Mouse (Mus musculus) lung, embryonic 14.5 days (tissue): ENCODE results near the gene Flt3. TPM values are rescaled to one million over a fixed set of nuclear protein-coding genes. Genes with fewer than 3 reads are reported as not detected.

ENCODE experiments used
- ATAC-seq: fragments of 200-750 bp; cut with Nextera tagmentation; 2 replicates; pipeline ENCODE4 v1.8.0; 2017; ENCODE audit warnings: mild to moderate bottlenecking, moderate TSS enrichment, moderate library complexity; ENCODE audit not compliant: insufficient read depth
- DNase-seq: peaks from one replicate; pipeline ENCODE4 v3.0.0-alpha.2; 2015
- H3K27ac ChIP-seq: fragments of 300-500 bp; sonication (generic); 2 replicates; pipeline ENCODE4 v1.5.1; 2014; ENCODE audit warnings: low read depth, mild to moderate bottlenecking, moderate library complexity
- H3K27me3 ChIP-seq: fragments of 300-500 bp; sonication (generic); 2 replicates; pipeline ENCODE4 v1.6.1; 2014; ENCODE audit warnings: low read length, control low read depth; ENCODE audit not compliant: insufficient read depth
- H3K36me3 ChIP-seq: fragments of 300-500 bp; sonication (generic); 2 replicates; pipeline ENCODE4 v1.6.1; 2014; ENCODE audit warnings: control low read depth; ENCODE audit not compliant: insufficient read depth
- H3K4me1 ChIP-seq: fragments of 300-500 bp; sonication (generic); 2 replicates; pipeline ENCODE4 v1.6.1; 2014; ENCODE audit warnings: antibody characterized with exemption, control low read depth; ENCODE audit not compliant: insufficient read depth
- H3K4me2 ChIP-seq: fragments of 300-500 bp; sonication (generic); 2 replicates; pipeline ENCODE4 v1.6.1; 2014; ENCODE audit warnings: mild to moderate bottlenecking
- H3K4me3 ChIP-seq: fragments of 300-500 bp; sonication (generic); 2 replicates; pipeline ENCODE4 v1.5.1; 2014; ENCODE audit warnings: low read depth, low read length
- H3K9ac ChIP-seq: fragments of 300-500 bp; sonication (generic); 2 replicates; pipeline ENCODE4 v1.6.1; 2014
- H3K9me3 ChIP-seq: fragments of 300-500 bp; sonication (generic); 2 replicates; pipeline ENCODE4 v1.6.1; 2016; ENCODE audit warnings: low read depth, low read length, control low read depth
- CTCF ChIP-seq: IDR thresholded peaks from 2 replicates; pipeline ENCODE4 v1.5.1; 2016; ENCODE audit warnings: antibody characterized with exemption, low read depth
- WGBS: fragments of 180-500 bp; shearing (Covaris S2); extraction: QIAGEN DNeasy Blood & Tissue Kit; methylation state at CpG from one replicate; pipeline ENCODE4 v1.1.7; 2014; 5-methylcytosine and 5-hydroxymethylcytosine counted together
- polyA plus RNA-seq: library from polyadenylated mRNA; unstranded; fragments of >200 nt; fragmentation: Nextera tagmentation; extraction: Ambion mirVana; gene quantifications from 2 replicates; pipeline ENCODE4 v1.2.1, GENCODE M21; 2014

The Flt3 gene
- polyA plus RNA-seq, 1 experiment from 2014 or later, result 0.07 TPM

DNA sequence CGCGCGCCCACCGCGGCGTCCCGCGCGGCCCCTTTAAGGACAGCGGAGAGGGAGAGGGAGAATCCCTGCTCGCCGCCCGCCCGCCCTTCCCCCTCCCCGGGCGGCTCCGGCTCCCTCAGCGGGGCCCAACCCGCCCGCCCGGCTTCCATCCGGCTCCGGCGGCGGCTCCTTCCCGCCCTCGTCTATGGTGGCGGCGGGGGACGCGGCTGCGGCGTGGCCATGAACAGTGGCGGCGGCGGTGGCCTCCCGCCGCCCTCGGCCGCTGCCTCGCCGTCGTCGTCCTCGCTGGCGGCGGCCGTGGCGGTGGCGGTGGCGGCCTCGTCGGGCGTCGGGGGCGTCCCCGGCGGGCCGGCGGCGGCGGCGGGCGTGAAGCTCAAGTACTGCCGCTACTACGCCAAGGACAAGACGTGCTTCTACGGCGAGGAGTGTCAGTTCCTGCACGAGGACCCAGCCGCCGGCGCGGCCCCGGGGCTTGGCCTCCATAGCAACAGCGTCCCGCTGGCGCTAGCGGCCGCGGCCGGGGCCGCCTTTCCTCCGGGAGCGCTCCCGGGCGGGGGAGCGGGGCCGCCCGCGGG lies 30.2 kb upstream of the Flt3 start:
- Histone ChIP-seq H3K27me3 (no peaks in the 10 kb centered on the region), H3K36me3 (peaks cover 7% of the 10 kb centered on the region; the same call in 1 of the 2 replicates), H3K4me2 (peak overlapping the region; percentile 80), H3K4me1 (peaks cover 4% of the 10 kb centered on the region; the same call in 1 of the 2 replicates), H3K4me3 (peak overlapping the region; percentile 99), H3K27ac (peak overlapping the region; percentile 99), H3K9ac (peak overlapping the region; percentile 98), H3K9me3 (no peaks in the 10 kb centered on the region)
- ATAC-seq, result peak; percentile 87
- TF ChIP-seq CTCF, result no peak
- peak; percentile 59 for DNase-seq
- 0% methylated on average over 22 of the region's 91 CpGs for WGBS

- H3K9me3 ChIP-seq, result no peaks in the 10 kb centered on the region
- DNase-seq (peak; percentile 95), ATAC-seq (peak; percentile 91)
- TF ChIP-seq CTCF, result no peak
- H3K9ac ChIP-seq, result peak within 1 kb of the TSS; percentile 98
- peak within 1 kb of the TSS; percentile 80 for H3K4me2 ChIP-seq
- no peaks in the 10 kb centered on the region for H3K27me3 ChIP-seq
- peaks cover 4% of the 10 kb centered on the region; the same call in 1 of the 2 replicates for H3K4me1 ChIP-seq
- under 1% methylated on average over 51 of the region's 51 CpGs for WGBS
- peak within 1 kb of the TSS; percentile 99 for H3K4me3 ChIP-seq
- peak within 1 kb of the TSS; percentile 99 for H3K27ac ChIP-seq
- H3K36me3 ChIP-seq, result peaks cover 7% of the 10 kb centered on the region; the same call in 1 of the 2 replicates
Observed at GRCm38 (mm10) chr5:147429535-147430305, 29.4 kb upstream of the Flt3 start, which contains the start of gene Pan3. Gene Pan3, plus strand, starts transcription at chr5:147430161.

DNA sequence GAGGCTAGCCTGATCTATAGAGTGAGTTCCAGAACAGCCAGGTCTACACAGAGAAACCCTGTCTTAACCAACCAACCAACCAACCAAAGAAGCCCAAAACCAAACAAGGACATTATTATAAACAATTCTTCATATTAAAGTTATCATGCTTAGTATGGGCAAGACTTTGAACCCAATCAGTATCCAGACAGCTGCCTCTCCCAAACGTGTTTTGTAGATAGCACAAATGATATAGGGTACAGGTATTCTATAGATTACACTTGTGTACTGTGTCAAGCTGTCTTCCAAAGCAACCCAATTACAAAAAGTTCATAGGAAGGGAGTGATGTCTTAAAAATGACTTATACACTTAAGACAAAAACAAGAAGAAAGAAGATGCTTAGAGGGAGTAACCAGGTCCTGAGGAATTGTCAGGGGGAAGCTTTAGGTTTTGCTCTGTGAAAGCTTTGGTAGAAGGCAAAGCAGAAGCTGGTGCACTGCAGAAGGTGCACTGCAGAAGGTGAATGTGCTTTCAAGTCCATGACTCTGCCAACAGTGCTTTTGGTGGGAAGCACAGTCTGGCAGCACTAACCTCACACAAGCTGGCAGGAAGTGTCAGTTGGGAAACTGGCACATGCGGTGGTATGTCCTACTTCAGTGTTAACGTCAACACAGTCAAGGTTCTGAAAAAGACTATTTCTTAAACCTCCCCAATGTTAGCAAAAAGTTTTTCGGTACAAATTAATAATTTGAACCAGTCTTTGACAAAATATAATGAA lies 25.9 kb upstream of the Flt3 start:
- no peaks in the 10 kb centered on the region for H3K9me3 ChIP-seq
- no peak for DNase-seq
- ATAC-seq, result no peak
- no peaks in the 10 kb centered on the region for H3K36me3 ChIP-seq
- peaks cover 4% of the 10 kb centered on the region; the same call in 1 of the 2 replicates for H3K4me1 ChIP-seq
- H3K4me2 ChIP-seq, result no peak overlapping the region
- H3K9ac ChIP-seq, result no peak overlapping the region
- no peak overlapping the region for H3K4me3 ChIP-seq
- no peaks in the 10 kb centered on the region for H3K27me3 ChIP-seq
- TF ChIP-seq CTCF, result no peak
- H3K27ac ChIP-seq, result no peak overlapping the region
- 65% methylated on average over 4 of the region's 4 CpGs for WGBS

GRCm38 (mm10) chr5:147423612-147424011 lies 23.3 kb upstream of the Flt3 start:
- ATAC-seq (no peak), DNase-seq (no peak)
- H3K4me2 ChIP-seq, result no peak overlapping the region
- WGBS, result 36% methylated on average over 6 of the region's 6 CpGs
- no peaks in the 10 kb centered on the region for H3K9me3 ChIP-seq
- H3K4me1 ChIP-seq, result no peaks in the 10 kb centered on the region
- no peaks in the 10 kb centered on the region for H3K36me3 ChIP-seq
- 0 out of 2 replicates have a peak, but pooled peaks have one; percentile 8 for TF ChIP-seq CTCF
- H3K27ac ChIP-seq, result no peak overlapping the region
- H3K9ac ChIP-seq, result no peak overlapping the region
- no peaks in the 10 kb centered on the region for H3K27me3 ChIP-seq
- H3K4me3 ChIP-seq, result no peak overlapping the region

GRCm38 (mm10) chr5:147418394-147419121 lies 18.3 kb upstream of the Flt3 start:
- Histone ChIP-seq H3K27ac (no peak overlapping the region), H3K4me2 (no peak overlapping the region), H3K9ac (no peak overlapping the region), H3K36me3 (no peaks in the 10 kb centered on the region), H3K4me3 (no peak overlapping the region), H3K4me1 (no peaks in the 10 kb centered on the region), H3K27me3 (no peaks in the 10 kb centered on the region), H3K9me3 (no peaks in the 10 kb centered on the region)
- 25% methylated on average over 10 of the region's 10 CpGs for WGBS
- TF ChIP-seq CTCF, result peak; percentile 59
- ATAC-seq (no peak), DNase-seq (peak; percentile 75)

- 93% methylated on average over 1 of the region's 1 CpGs for WGBS
- H3K4me1 ChIP-seq, result no peaks in the 10 kb centered on the region
- H3K4me2 ChIP-seq, result no peak overlapping the region
- DNase-seq, result no peak
- no peaks in the 10 kb centered on the region for H3K27me3 ChIP-seq
- H3K36me3 ChIP-seq, result no peaks in the 10 kb centered on the region
- H3K27ac ChIP-seq, result no peak overlapping the region
- no peak for TF ChIP-seq CTCF
- no peaks in the 10 kb centered on the region for H3K9me3 ChIP-seq
- H3K9ac ChIP-seq, result no peak overlapping the region
- no peak overlapping the region for H3K4me3 ChIP-seq
- no peak for ATAC-seq
Observed at GRCm38 (mm10) chr5:147417986-147418385, 17.7 kb upstream of the Flt3 start.
